Mouse (Mus musculus): ENCODE results near the gene Cd180. TPM values are rescaled to one million over a fixed set of nuclear protein-coding genes. Genes with fewer than 3 reads are reported as not detected.

Cd180 gene
- polyA plus RNA-seq, 1 experiment from 2014 or later: 1.0 TPM

GRCm38 (mm10) chr13:102746803-102747561 lies 53.6 kb downstream of the Cd180 start:
- Histone ChIP-seq H3K9ac (no peak overlapping the region), H3K4me3 (replicated peaks; ENCODE audit: low read length) (no peak overlapping the region), H3K27ac (no peak overlapping the region), H3K27me3 (ENCODE audit: control insufficient read depth, insufficient read depth, low read length) (no peaks in the 10 kb centered on the region), H3K4me1 (replicated peaks; ENCODE audit: control insufficient read depth, insufficient read depth, low read length) (0 out of 2 replicates have a peak, but pooled peaks cover 8% of the 10 kb centered on the region), H3K4me2 (replicated peaks) (no peak overlapping the region), H3K9me3 (ENCODE audit: control insufficient read depth, low read length) (no peaks in the 10 kb centered on the region), H3K36me3 (replicated peaks; ENCODE audit: control insufficient read depth, insufficient read depth) (peaks cover 10% of the 10 kb centered on the region; the same call in 1 of the 2 replicates)
- DNase-seq (ENCODE audit: low spot score) (no peak), ATAC-seq (ENCODE audit: low FRiP score) (no peak)
- 92% methylated on average over 17 of the region's 17 CpGs for WGBS

DNA sequence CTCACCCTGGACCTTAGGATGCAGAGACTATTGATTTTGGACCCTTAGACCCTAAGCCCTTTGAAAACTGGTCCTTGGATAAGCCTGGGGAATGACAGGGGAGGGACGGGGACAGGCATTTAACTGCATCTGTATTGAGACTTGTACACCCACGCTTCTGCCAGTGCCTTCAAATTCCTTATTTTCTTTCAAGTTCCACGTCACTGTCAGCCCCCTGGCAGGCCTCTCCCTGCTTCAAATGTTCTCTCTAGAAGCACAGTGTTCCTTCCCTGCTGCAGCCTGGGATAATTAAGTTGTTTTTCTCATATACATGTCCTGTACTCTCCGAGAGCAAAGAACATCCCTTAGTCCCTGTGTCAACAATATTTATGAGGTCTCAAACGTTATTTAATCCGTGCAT lies 55.8 kb downstream of the Cd180 start:
- 46% methylated on average over 6 of the region's 6 CpGs for WGBS
- Histone ChIP-seq H3K27me3 (ENCODE audit: control insufficient read depth, insufficient read depth, low read length) (no peaks in the 10 kb centered on the region), H3K4me2 (replicated peaks) (no peak overlapping the region), H3K4me3 (replicated peaks; ENCODE audit: low read length) (no peak overlapping the region), H3K27ac (no peak overlapping the region), H3K9me3 (ENCODE audit: control insufficient read depth, low read length) (no peaks in the 10 kb centered on the region), H3K36me3 (replicated peaks; ENCODE audit: control insufficient read depth, insufficient read depth) (peaks cover 10% of the 10 kb centered on the region; the same call in 1 of the 2 replicates), H3K4me1 (replicated peaks; ENCODE audit: control insufficient read depth, insufficient read depth, low read length) (0 out of 2 replicates have a peak, but pooled peaks cover 8% of the 10 kb centered on the region), H3K9ac (no peak overlapping the region)
- ATAC-seq (ENCODE audit: low FRiP score): no peak
- DNase-seq (ENCODE audit: low spot score): no peak

GRCm38 (mm10) chr13:102749891-102750290 lies 56.5 kb downstream of the Cd180 start:
- no peaks in the 10 kb centered on the region for H3K9me3 ChIP-seq (ENCODE audit: control insufficient read depth, low read length)
- DNase-seq (ENCODE audit: low spot score): no peak
- 68% methylated on average over 10 of the region's 10 CpGs for WGBS
- H3K4me2 ChIP-seq (replicated peaks): no peak overlapping the region
- peaks cover 10% of the 10 kb centered on the region; the same call in 1 of the 2 replicates for H3K36me3 ChIP-seq (replicated peaks; ENCODE audit: control insufficient read depth, insufficient read depth)
- H3K27ac ChIP-seq: no peak overlapping the region
- no peak for ATAC-seq (ENCODE audit: low FRiP score)
- H3K4me3 ChIP-seq (replicated peaks; ENCODE audit: low read length): no peak overlapping the region
- 0 out of 2 replicates have a peak, but pooled peaks cover 8% of the 10 kb centered on the region for H3K4me1 ChIP-seq (replicated peaks; ENCODE audit: control insufficient read depth, insufficient read depth, low read length)
- H3K27me3 ChIP-seq (ENCODE audit: control insufficient read depth, insufficient read depth, low read length): no peaks in the 10 kb centered on the region
- no peak overlapping the region for H3K9ac ChIP-seq

GRCm38 (mm10) chr13:102753714-102754556 lies 60.6 kb downstream of the Cd180 start:
- peaks cover 13% of the 10 kb centered on the region; the same call in 1 of the 2 replicates for H3K36me3 ChIP-seq (replicated peaks; ENCODE audit: control insufficient read depth, insufficient read depth)
- ATAC-seq (ENCODE audit: low FRiP score): no peak
- H3K9ac ChIP-seq: no peak overlapping the region
- H3K9me3 ChIP-seq (ENCODE audit: control insufficient read depth, low read length): no peaks in the 10 kb centered on the region
- H3K4me3 ChIP-seq (replicated peaks; ENCODE audit: low read length): no peak overlapping the region
- H3K27me3 ChIP-seq (ENCODE audit: control insufficient read depth, insufficient read depth, low read length): no peaks in the 10 kb centered on the region
- WGBS: 84% methylated on average over 19 of the region's 19 CpGs
- no peak for DNase-seq (ENCODE audit: low spot score)
- no peak overlapping the region for H3K4me2 ChIP-seq (replicated peaks)
- H3K4me1 ChIP-seq (replicated peaks; ENCODE audit: control insufficient read depth, insufficient read depth, low read length): 0 out of 2 replicates have a peak, but pooled peaks cover 6% of the 10 kb centered on the region
- H3K27ac ChIP-seq: no peak overlapping the region

- no peak overlapping the region for H3K9ac ChIP-seq
- 97% methylated on average over 8 of the region's 8 CpGs for WGBS
- no peak overlapping the region for H3K4me3 ChIP-seq (replicated peaks; ENCODE audit: low read length)
- H3K4me2 ChIP-seq (replicated peaks): no peak overlapping the region
- ATAC-seq (ENCODE audit: low FRiP score) (no peak), DNase-seq (ENCODE audit: low spot score) (no peak)
- H3K4me1 ChIP-seq (replicated peaks; ENCODE audit: control insufficient read depth, insufficient read depth, low read length): no peaks in the 10 kb centered on the region
- H3K27ac ChIP-seq: no peak overlapping the region
- no peaks in the 10 kb centered on the region for H3K9me3 ChIP-seq (ENCODE audit: control insufficient read depth, low read length)
- peaks cover 16% of the 10 kb centered on the region; the same call in 1 of the 2 replicates for H3K36me3 ChIP-seq (replicated peaks; ENCODE audit: control insufficient read depth, insufficient read depth)
- H3K27me3 ChIP-seq (ENCODE audit: control insufficient read depth, insufficient read depth, low read length): no peaks in the 10 kb centered on the region
These were observed 61.8 kb downstream of the Cd180 start for GRCm38 (mm10) chr13:102755124-102755523.

GRCm38 (mm10) chr13:102756071-102756470 lies 62.7 kb downstream of the Cd180 start:
- H3K4me2 ChIP-seq (replicated peaks): no peak overlapping the region
- H3K9ac ChIP-seq: no peak overlapping the region
- H3K4me3 ChIP-seq (replicated peaks; ENCODE audit: low read length): no peak overlapping the region
- no peaks in the 10 kb centered on the region for H3K4me1 ChIP-seq (replicated peaks; ENCODE audit: control insufficient read depth, insufficient read depth, low read length)
- no peak overlapping the region for H3K27ac ChIP-seq
- H3K36me3 ChIP-seq (replicated peaks; ENCODE audit: control insufficient read depth, insufficient read depth): peaks cover 21% of the 10 kb centered on the region; the same call in 1 of the 2 replicates
- no peaks in the 10 kb centered on the region for H3K27me3 ChIP-seq (ENCODE audit: control insufficient read depth, insufficient read depth, low read length)
- no peak for DNase-seq (ENCODE audit: low spot score)
- H3K9me3 ChIP-seq (ENCODE audit: control insufficient read depth, low read length): no peaks in the 10 kb centered on the region
- no peak for ATAC-seq (ENCODE audit: low FRiP score)
- 96% methylated on average over 8 of the region's 8 CpGs for WGBS

DNA sequence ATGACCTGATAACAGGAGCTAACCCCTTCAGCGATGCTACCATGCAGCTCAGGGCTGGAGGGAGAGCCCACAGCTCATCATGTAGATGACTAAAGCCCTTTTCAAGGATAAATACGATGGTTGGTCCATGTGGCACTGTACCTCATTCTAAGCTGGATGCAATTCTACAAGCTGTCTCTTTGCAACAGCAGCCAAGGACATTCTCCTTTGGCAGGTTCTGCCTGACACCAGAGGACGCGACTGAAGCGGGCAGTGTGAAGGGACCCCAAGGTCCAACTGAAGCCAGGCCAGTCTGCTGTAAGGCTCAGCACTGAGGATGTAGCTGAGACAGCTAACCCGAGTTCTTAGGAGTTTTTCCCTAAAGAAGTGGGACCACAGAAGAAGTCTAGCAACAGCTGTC lies 64.7 kb downstream of the Cd180 start:
- Histone ChIP-seq H3K27me3 (ENCODE audit: control insufficient read depth, insufficient read depth, low read length) (no peaks in the 10 kb centered on the region), H3K4me3 (replicated peaks; ENCODE audit: low read length) (no peak overlapping the region), H3K27ac (no peak overlapping the region), H3K9me3 (ENCODE audit: control insufficient read depth, low read length) (no peaks in the 10 kb centered on the region), H3K4me1 (replicated peaks; ENCODE audit: control insufficient read depth, insufficient read depth, low read length) (no peaks in the 10 kb centered on the region), H3K4me2 (replicated peaks) (no peak overlapping the region), H3K36me3 (replicated peaks; ENCODE audit: control insufficient read depth, insufficient read depth) (0 out of 2 replicates have a peak, but pooled peaks cover 15% of the 10 kb centered on the region), H3K9ac (no peak overlapping the region)
- no peak for DNase-seq (ENCODE audit: low spot score)
- ATAC-seq (ENCODE audit: low FRiP score): no peak
- WGBS: 95% methylated on average over 6 of the region's 6 CpGs

- H3K9me3 ChIP-seq (ENCODE audit: control insufficient read depth, low read length): no peaks in the 10 kb centered on the region
- ATAC-seq (ENCODE audit: low FRiP score): no peak
- WGBS: 77% methylated on average over 9 of the region's 9 CpGs
- H3K27me3 ChIP-seq (ENCODE audit: control insufficient read depth, insufficient read depth, low read length): no peaks in the 10 kb centered on the region
- DNase-seq (ENCODE audit: low spot score): no peak
- no peak overlapping the region for H3K4me3 ChIP-seq (replicated peaks; ENCODE audit: low read length)
- H3K27ac ChIP-seq: no peak overlapping the region
- no peak overlapping the region for H3K9ac ChIP-seq
- peaks cover 9% of the 10 kb centered on the region; the same call in 1 of the 2 replicates for H3K4me1 ChIP-seq (replicated peaks; ENCODE audit: control insufficient read depth, insufficient read depth, low read length)
- H3K36me3 ChIP-seq (replicated peaks; ENCODE audit: control insufficient read depth, insufficient read depth): 0 out of 2 replicates have a peak, but pooled peaks cover 15% of the 10 kb centered on the region
- no peak overlapping the region for H3K4me2 ChIP-seq (replicated peaks)
These were observed 68.1 kb downstream of the Cd180 start for GRCm38 (mm10) chr13:102761410-102761809.

DNA sequence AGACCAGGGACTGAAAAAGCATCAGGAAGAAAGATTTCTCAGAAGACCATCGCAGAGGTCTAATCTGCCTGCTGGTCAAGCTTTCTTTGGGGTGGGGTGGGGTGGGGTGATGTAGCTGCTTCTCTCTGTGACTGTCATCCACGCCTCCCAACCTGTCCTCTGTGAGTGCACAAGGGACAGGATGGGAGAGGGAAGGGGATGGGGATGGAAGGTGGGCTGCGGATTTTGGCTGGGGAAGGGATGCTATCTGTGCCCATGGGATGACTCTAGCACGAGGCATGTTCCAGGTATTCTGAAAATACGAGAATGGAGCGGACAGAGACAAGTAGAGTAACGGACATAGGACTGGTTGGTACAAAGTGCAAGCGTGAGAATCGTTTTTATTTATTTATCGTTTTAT lies 68.8 kb downstream of the Cd180 start:
- H3K9me3 ChIP-seq (ENCODE audit: control insufficient read depth, low read length): no peaks in the 10 kb centered on the region
- peaks cover 11% of the 10 kb centered on the region for H3K4me1 ChIP-seq (replicated peaks; ENCODE audit: control insufficient read depth, insufficient read depth, low read length)
- no peak overlapping the region for H3K27ac ChIP-seq
- H3K36me3 ChIP-seq (replicated peaks; ENCODE audit: control insufficient read depth, insufficient read depth): 0 out of 2 replicates have a peak, but pooled peaks cover 15% of the 10 kb centered on the region
- DNase-seq (ENCODE audit: low spot score): no peak
- no peak overlapping the region for H3K4me3 ChIP-seq (replicated peaks; ENCODE audit: low read length)
- no peaks in the 10 kb centered on the region for H3K27me3 ChIP-seq (ENCODE audit: control insufficient read depth, insufficient read depth, low read length)
- 90% methylated on average over 10 of the region's 10 CpGs for WGBS
- no peak overlapping the region for H3K4me2 ChIP-seq (replicated peaks)
- no peak for ATAC-seq (ENCODE audit: low FRiP score)
- H3K9ac ChIP-seq: no peak overlapping the region
